Mouse (Mus musculus): Measurements from ENCODE around the gene Clcc1.

DNA sequence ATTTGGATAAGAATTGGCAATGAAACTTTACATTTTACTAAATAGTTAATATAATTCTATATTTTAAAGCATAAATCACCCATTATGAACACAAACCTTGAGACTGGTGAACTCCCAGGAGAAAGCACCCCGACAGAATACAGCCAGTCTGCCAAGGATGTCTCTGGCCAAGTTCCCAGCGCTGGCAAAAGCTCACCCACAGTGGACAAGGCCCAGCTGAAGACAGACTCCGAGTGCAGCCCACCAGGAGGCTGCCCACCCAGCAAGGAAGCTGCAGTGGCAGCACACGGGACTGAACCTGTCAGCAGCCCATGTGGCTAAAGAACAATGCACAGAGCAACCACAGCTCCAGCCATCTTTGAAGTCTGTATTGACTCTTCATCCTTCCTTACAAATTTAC, 22.9 kb downstream of the Clcc1 start:
- no peak for TF ChIP-seq POLR2A (IDR thresholded peaks at IDR 0.05; ENCODE audit: low read depth, low read length)
- TF ChIP-seq CTCF (IDR thresholded peaks at IDR 0.05; ENCODE audit: extremely low read depth, insufficient read depth, insufficient read length, insufficient replicate concordance): no peak
